Mouse (Mus musculus) G1E (cell line): ENCODE results near the gene Mlip.

Experiments
- CTCF ChIP-seq: IDR thresholded peaks from 2 replicates; pipeline ENCODE4 v1.5.1; 2012; ENCODE audit warnings: low read depth, low read length, inconsistent platforms, mixed read lengths
- POLR2AphosphoS5 ChIP-seq: IDR thresholded peaks from 2 replicates; pipeline ENCODE4 v1.6.1; 2012; ENCODE audit warnings: low read depth, low read length, inconsistent platforms; ENCODE audit not compliant: insufficient replicate concordance
- TAL1 ChIP-seq: conservative IDR thresholded peaks from 2 replicates; pipeline ENCODE4 v1.6.1; 2012; ENCODE audit warnings: low read depth, low read length, inconsistent platforms, mixed read lengths

DNA sequence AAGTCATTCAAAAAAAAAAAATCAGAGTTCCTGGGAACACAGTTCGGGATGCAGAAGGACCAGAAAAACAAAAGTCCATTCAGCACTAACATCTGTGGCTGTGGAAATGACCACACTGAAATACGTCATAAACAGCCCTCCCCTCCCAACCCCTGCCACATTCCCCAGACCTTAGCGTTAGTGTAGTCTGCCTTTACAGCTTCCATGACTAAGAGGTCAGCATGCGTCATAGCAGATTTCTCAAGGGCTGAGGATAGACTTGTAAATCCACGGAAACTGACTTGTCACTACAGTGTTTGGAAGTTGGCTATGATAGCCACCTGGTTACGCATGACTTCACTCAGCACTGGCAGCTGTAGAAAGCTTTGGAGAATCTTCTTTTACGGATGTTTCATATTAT is 8.5 kb downstream of the Mlip start:
- TF ChIP-seq CTCF: no peak
- no peak for TF ChIP-seq POLR2AphosphoS5
- TF ChIP-seq TAL1: no peak
